Mouse (Mus musculus): ENCODE results near the gene Cd99l2. TPM values are rescaled to one million over a fixed set of nuclear protein-coding genes. Genes with fewer than 3 reads are reported as not detected.

Cd99l2 gene
- polyA plus RNA-seq, 1 experiment from 2014 or later = 60.1 TPM

GRCm38 (mm10) chrX:71464138-71464826 lies 28.4 kb downstream of the Cd99l2 start:
- ATAC-seq (replicated peaks) = no peak
- Histone ChIP-seq H3K9ac (replicated peaks) (no peak overlapping the region), H3K4me3 (no peak overlapping the region), H3K27ac (replicated peaks) (no peak overlapping the region), H3K27me3 (no peaks in the 10 kb centered on the region), H3K4me2 (replicated peaks) (no peak overlapping the region), H3K36me3 (no peaks in the 10 kb centered on the region), H3K9me3 (no peaks in the 10 kb centered on the region), H3K4me1 (no peaks in the 10 kb centered on the region)
- WGBS = 75% methylated on average over 7 of the region's 7 CpGs

GRCm38 (mm10) chrX:71456078-71456737 lies 36.4 kb downstream of the Cd99l2 start:
- H3K9me3 ChIP-seq = no peaks in the 10 kb centered on the region
- H3K27me3 ChIP-seq = no peaks in the 10 kb centered on the region
- no peak overlapping the region for H3K27ac ChIP-seq (replicated peaks)
- H3K4me3 ChIP-seq = no peak overlapping the region
- no peak overlapping the region for H3K4me2 ChIP-seq (replicated peaks)
- no peak for ATAC-seq (replicated peaks)
- H3K36me3 ChIP-seq = no peaks in the 10 kb centered on the region
- H3K9ac ChIP-seq (replicated peaks) = no peak overlapping the region
- 72% methylated on average over 6 of the region's 6 CpGs for WGBS
- no peaks in the 10 kb centered on the region for H3K4me1 ChIP-seq

- 85% methylated on average over 5 of the region's 5 CpGs for WGBS
Measured at GRCm38 (mm10) chrX:71442916-71443315, 49.7 kb downstream of the Cd99l2 start.

GRCm38 (mm10) chrX:71439473-71439872 lies 53.2 kb downstream of the Cd99l2 start:
- no peak for ATAC-seq (replicated peaks)
- Histone ChIP-seq H3K36me3 (no peaks in the 10 kb centered on the region), H3K27me3 (no peaks in the 10 kb centered on the region), H3K9me3 (no peaks in the 10 kb centered on the region), H3K9ac (replicated peaks) (no peak overlapping the region), H3K4me3 (no peak overlapping the region), H3K4me1 (no peaks in the 10 kb centered on the region), H3K4me2 (replicated peaks) (no peak overlapping the region), H3K27ac (replicated peaks) (no peak overlapping the region)
- WGBS = 90% methylated on average over 6 of the region's 6 CpGs

More at GRCm38 (mm10) chrX:71442916-71443315, 49.7 kb downstream of the Cd99l2 start:
- Histone ChIP-seq H3K27ac (replicated peaks) (no peak overlapping the region), H3K4me1 (no peaks in the 10 kb centered on the region), H3K9me3 (no peaks in the 10 kb centered on the region), H3K4me2 (replicated peaks) (no peak overlapping the region), H3K9ac (replicated peaks) (no peak overlapping the region), H3K27me3 (no peaks in the 10 kb centered on the region), H3K4me3 (no peak overlapping the region), H3K36me3 (no peaks in the 10 kb centered on the region)
- ATAC-seq (replicated peaks) = no peak

GRCm38 (mm10) chrX:71435542-71435941 lies 57.1 kb downstream of the Cd99l2 start:
- H3K9me3 ChIP-seq = no peaks in the 10 kb centered on the region
- H3K27ac ChIP-seq (replicated peaks) = no peak overlapping the region
- no peak overlapping the region for H3K4me3 ChIP-seq
- no peak overlapping the region for H3K9ac ChIP-seq (replicated peaks)
- H3K27me3 ChIP-seq = no peaks in the 10 kb centered on the region
- H3K4me1 ChIP-seq = no peaks in the 10 kb centered on the region
- no peak for ATAC-seq (replicated peaks)
- 82% methylated on average over 2 of the region's 2 CpGs for WGBS
- H3K4me2 ChIP-seq (replicated peaks) = no peak overlapping the region
- H3K36me3 ChIP-seq = no peaks in the 10 kb centered on the region

GRCm38 (mm10) chrX:71434860-71435259 lies 57.8 kb downstream of the Cd99l2 start:
- Histone ChIP-seq H3K9ac (replicated peaks) (no peak overlapping the region), H3K36me3 (no peaks in the 10 kb centered on the region), H3K27me3 (no peaks in the 10 kb centered on the region), H3K4me3 (no peak overlapping the region), H3K4me1 (no peaks in the 10 kb centered on the region), H3K27ac (replicated peaks) (no peak overlapping the region), H3K9me3 (no peaks in the 10 kb centered on the region), H3K4me2 (replicated peaks) (no peak overlapping the region)
- ATAC-seq (replicated peaks) = peak; percentile 70
- WGBS = 34% methylated on average over 8 of the region's 8 CpGs

GRCm38 (mm10) chrX:71434448-71434847 lies 58.2 kb downstream of the Cd99l2 start:
- Histone ChIP-seq H3K27me3 (no peaks in the 10 kb centered on the region), H3K9me3 (no peaks in the 10 kb centered on the region), H3K4me3 (no peak overlapping the region), H3K4me2 (replicated peaks) (no peak overlapping the region), H3K4me1 (no peaks in the 10 kb centered on the region), H3K27ac (replicated peaks) (no peak overlapping the region), H3K9ac (replicated peaks) (no peak overlapping the region), H3K36me3 (no peaks in the 10 kb centered on the region)
- ATAC-seq (replicated peaks) = peak; percentile 74
- 25% methylated on average over 1 of the region's 1 CpGs for WGBS

GRCm38 (mm10) chrX:71430900-71431299 lies 61.7 kb downstream of the Cd99l2 start:
- H3K9ac ChIP-seq (replicated peaks) = no peak overlapping the region
- H3K36me3 ChIP-seq = no peaks in the 10 kb centered on the region
- WGBS = 85% methylated on average over 5 of the region's 5 CpGs
- no peaks in the 10 kb centered on the region for H3K4me1 ChIP-seq
- H3K27me3 ChIP-seq = no peaks in the 10 kb centered on the region
- H3K9me3 ChIP-seq = no peaks in the 10 kb centered on the region
- no peak overlapping the region for H3K4me2 ChIP-seq (replicated peaks)
- no peak overlapping the region for H3K27ac ChIP-seq (replicated peaks)
- H3K4me3 ChIP-seq = no peak overlapping the region
- ATAC-seq (replicated peaks) = no peak

- H3K27me3 ChIP-seq = no peaks in the 10 kb centered on the region
- H3K27ac ChIP-seq (replicated peaks) = no peak overlapping the region
- H3K4me2 ChIP-seq (replicated peaks) = no peak overlapping the region
- no peaks in the 10 kb centered on the region for H3K4me1 ChIP-seq
- H3K9ac ChIP-seq (replicated peaks) = no peak overlapping the region
- no peak for ATAC-seq (replicated peaks)
- H3K36me3 ChIP-seq = no peaks in the 10 kb centered on the region
- no peak overlapping the region for H3K4me3 ChIP-seq
- H3K9me3 ChIP-seq = no peaks in the 10 kb centered on the region
Measured at GRCm38 (mm10) chrX:71427491-71427890, 65.2 kb downstream of the Cd99l2 start.

- ATAC-seq (replicated peaks) = peak; percentile 84
- Histone ChIP-seq H3K27me3 (no peaks in the 10 kb centered on the region), H3K4me3 (no peak overlapping the region), H3K27ac (replicated peaks) (no peak overlapping the region), H3K4me1 (no peaks in the 10 kb centered on the region), H3K4me2 (replicated peaks) (no peak overlapping the region), H3K36me3 (no peaks in the 10 kb centered on the region), H3K9me3 (no peaks in the 10 kb centered on the region), H3K9ac (replicated peaks) (no peak overlapping the region)
- WGBS = 41% methylated on average over 9 of the region's 9 CpGs
Measured at GRCm38 (mm10) chrX:71425746-71426519, 66.7 kb downstream of the Cd99l2 start.

- H3K27me3 ChIP-seq = no peaks in the 10 kb centered on the region
- no peak overlapping the region for H3K9ac ChIP-seq (replicated peaks)
- H3K27ac ChIP-seq (replicated peaks) = no peak overlapping the region
- H3K36me3 ChIP-seq = no peaks in the 10 kb centered on the region
- H3K4me1 ChIP-seq = no peaks in the 10 kb centered on the region
- H3K4me3 ChIP-seq = no peak overlapping the region
- no peak for ATAC-seq (replicated peaks)
- H3K9me3 ChIP-seq = no peaks in the 10 kb centered on the region
- 60% methylated on average over 1 of the region's 1 CpGs for WGBS
- H3K4me2 ChIP-seq (replicated peaks) = no peak overlapping the region
Measured at GRCm38 (mm10) chrX:71424852-71425251, 67.8 kb downstream of the Cd99l2 start.

- no peaks in the 10 kb centered on the region for H3K9me3 ChIP-seq
- H3K27ac ChIP-seq (replicated peaks) = no peak overlapping the region
- H3K36me3 ChIP-seq = no peaks in the 10 kb centered on the region
- no peak for ATAC-seq (replicated peaks)
- no peaks in the 10 kb centered on the region for H3K27me3 ChIP-seq
- no peaks in the 10 kb centered on the region for H3K4me1 ChIP-seq
- WGBS = 88% methylated on average over 4 of the region's 4 CpGs
- H3K4me2 ChIP-seq (replicated peaks) = no peak overlapping the region
- no peak overlapping the region for H3K4me3 ChIP-seq
- H3K9ac ChIP-seq (replicated peaks) = no peak overlapping the region
Measured at GRCm38 (mm10) chrX:71413616-71414015, 79.0 kb downstream of the Cd99l2 start.

All from forebrain, embryonic 15.5 days (tissue).